Mouse (Mus musculus) left cerebral cortex, postnatal 4 days (tissue): ENCODE data around the gene Pts. TPM values are rescaled to one million over a fixed set of nuclear protein-coding genes. Genes with fewer than 3 reads are reported as not detected.

Experiments
- DNase-seq: peaks from one replicate; pipeline ENCODE4 v3.0.0-alpha.2; 2022
- intact Hi-C: fragments of 180-260 bp; cut with DNase I; formaldehyde crosslinking; loops from one replicate; pipeline ENCODE4 v1.15.1; 2025
- total RNA-seq, 2 experiments: library from RNA; stranded (reverse); gene quantifications; 2 replicates each; pipeline ENCODE4 v1.2.3; 2021

Gene Pts
- total RNA-seq, 2 experiments from 2014 or later, result 40.7 to 42.0 TPM

DNA sequence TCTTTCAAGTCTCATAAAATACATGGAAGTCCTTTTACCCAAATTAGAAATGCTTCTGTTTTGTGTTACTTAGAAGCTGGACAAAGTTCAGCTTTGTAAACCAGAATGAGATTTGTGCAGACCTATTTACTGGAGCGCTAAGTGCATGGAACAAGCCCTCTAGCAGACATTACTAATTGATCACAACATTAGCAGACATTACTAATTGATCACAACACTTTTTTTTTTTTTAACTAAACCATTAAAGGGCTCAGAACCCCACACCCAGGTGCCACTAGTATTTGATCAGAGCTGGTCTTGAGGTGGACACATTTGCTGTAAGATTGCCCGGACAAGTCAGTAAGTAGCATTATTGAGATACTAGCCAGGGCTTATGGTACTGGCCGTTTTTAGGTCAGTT, 5.3 kb upstream of the Pts start:
- intact Hi-C loops, result no loop called here

DNA sequence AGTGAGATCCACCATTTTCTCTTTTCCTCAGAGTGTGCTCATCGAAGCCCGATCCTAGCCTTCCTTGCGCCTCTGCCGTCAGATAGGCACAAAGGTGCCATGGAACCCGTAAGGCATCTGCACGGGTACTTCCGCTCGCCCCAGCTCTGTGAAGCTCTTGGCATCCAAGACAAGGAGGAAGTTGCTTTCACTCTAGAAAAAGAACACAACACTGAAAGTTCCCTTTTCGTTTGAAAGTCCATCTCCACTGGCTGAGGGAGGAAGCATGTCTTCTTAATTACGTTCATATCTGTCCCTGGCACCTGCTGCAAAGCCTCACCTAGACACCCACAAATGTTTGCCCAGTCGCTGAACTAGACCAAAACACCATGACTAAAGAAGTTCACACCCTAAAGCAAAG, 4.8 kb upstream of the Pts start:
- no peak for DNase-seq
- intact Hi-C loops, result no loop called here

More for the DNA sequence above, 5.3 kb upstream of the Pts start:
- no peak for DNase-seq

- intact Hi-C loops, result loop anchor here (2.0 kb wide), 1 partner anchor 1038 kb away; no protein-coding TSS in a partner anchor
- DNase-seq, result peak; percentile 19
These were observed 2.4 kb upstream of the Pts start for GRCm38 (mm10) chr9:50530890-50531289.

- no peak for DNase-seq
- intact Hi-C loops, result loop anchor here (2.0 to 5.0 kb wide), 2 partner anchors 66 to 83 kb away; no protein-coding TSS in a partner anchor
These were observed 664 bp downstream of the Pts start for GRCm38 (mm10) chr9:50527860-50528259.

- intact Hi-C loops, result loop anchor here (5.0 kb wide), 1 partner anchor 63 kb away; no protein-coding TSS in a partner anchor
- DNase-seq, result no peak
These were observed 2.9 kb downstream of the Pts start for GRCm38 (mm10) chr9:50525585-50525984.

GRCm38 (mm10) chr9:50524936-50525335, 3.6 kb downstream of the Pts start:
- DNase-seq, result no peak
- intact Hi-C loops, result loop anchor here (5.0 kb wide), 1 partner anchor 63 kb away; no protein-coding TSS in a partner anchor

DNA sequence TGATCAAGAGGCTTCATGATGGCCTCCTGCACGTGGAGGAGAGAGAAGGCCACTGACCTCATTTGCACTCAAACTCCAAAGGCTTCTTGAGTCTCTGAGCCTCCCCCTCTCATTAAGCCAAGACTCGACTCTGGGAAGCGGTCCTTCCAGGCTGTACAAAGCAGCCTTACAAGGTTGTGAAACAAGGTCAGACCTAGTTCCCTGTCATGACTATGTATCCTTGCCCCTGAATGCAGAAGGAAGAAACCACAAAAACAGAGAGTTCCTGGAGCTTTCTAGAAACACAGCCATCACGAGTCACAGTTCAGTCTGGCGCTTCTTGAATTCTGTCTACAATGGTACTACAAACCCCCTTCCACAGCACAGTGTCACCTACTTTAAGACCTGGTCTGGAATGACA, 6.0 kb downstream of the Pts start:
- no peak for DNase-seq
- intact Hi-C loops, result no loop called here

DNA sequence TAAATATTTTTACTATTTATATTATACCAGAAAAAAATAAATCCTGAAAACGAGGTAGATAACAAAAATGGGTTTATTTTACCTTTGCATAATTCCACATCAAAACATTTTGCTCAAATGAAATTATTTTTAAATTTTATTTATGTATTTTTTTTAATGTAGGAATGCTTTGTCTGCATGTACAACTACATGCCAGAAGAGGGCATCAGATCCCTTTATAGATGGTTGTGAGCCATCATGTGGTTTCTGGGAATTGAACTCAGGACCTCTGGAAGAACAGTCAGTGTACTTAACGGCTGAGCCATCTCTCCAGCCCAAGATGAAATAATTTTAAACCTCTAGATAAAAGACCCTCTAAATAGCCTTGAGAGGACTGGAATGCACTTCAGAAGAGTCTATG, 7.0 kb downstream of the Pts start:
- intact Hi-C loops, result no loop called here
- DNase-seq, result no peak

DNA sequence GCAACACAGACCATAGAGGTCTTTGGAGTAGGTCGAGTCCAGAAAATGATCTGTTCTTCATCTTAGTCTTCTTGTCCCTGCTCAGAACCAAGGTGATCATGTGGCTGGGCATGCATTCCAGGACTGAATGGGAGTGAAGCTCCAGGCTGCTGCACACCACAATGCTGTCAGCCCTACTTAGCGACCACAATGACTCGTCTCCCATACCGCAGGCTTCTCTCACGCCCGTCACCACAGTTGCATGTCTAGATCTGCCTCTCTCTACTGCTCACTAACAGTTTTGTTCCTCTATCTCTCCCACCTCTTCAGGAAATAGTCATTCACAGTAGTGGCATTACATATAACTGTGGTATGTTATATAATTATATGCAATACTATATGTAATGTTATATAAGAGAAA, 7.8 kb downstream of the Pts start:
- intact Hi-C loops, result no loop called here
- no peak for DNase-seq

DNA sequence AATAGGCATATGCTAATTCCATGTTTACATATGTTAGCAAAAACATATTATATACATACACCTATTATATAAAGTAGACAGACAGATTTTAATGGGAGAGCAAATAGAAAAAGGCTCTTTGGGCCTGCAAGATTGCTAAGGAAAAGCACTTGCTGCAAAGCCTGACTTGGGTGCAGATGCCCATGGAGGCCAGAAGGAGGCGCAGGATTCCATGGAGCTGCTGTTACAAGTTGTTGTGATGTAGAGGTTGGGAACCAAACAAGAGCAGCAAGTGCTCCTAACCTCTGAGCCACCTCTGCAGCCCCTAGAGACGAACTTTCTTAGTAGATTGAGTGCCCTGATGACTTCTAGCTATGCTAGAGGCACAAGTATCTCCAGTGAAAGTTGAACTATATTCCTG, 9.7 kb downstream of the Pts start:
- intact Hi-C loops, result no loop called here
- no peak for DNase-seq

GRCm38 (mm10) chr9:50515462-50515861, 13.1 kb downstream of the Pts start:
- no peak for DNase-seq
- intact Hi-C loops, result no loop called here

DNA sequence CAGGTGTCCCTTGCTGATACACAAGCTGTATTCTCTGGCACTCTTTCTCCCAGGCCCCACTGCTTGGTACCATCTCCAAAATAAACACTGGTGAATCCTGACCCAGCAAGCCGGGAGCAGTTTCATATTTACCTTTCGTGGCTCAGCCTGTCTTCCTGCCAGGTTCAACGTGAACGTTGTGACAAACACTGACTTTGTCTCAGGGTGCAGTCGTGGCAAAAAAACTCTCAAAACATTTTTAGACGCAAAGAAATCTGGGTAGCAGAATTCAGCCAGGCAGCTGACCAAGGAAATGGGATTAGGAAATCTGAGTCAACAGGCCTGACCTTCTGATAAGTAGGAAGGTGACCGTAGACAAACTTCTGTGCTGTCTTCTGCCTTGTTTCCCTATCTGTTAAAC, 21.0 kb downstream of the Pts start:
- intact Hi-C loops, result no loop called here
- DNase-seq, result no peak

GRCm38 (mm10) chr9:50505405-50505804, 23.1 kb downstream of the Pts start:
- DNase-seq, result no peak
- intact Hi-C loops, result no loop called here

DNA sequence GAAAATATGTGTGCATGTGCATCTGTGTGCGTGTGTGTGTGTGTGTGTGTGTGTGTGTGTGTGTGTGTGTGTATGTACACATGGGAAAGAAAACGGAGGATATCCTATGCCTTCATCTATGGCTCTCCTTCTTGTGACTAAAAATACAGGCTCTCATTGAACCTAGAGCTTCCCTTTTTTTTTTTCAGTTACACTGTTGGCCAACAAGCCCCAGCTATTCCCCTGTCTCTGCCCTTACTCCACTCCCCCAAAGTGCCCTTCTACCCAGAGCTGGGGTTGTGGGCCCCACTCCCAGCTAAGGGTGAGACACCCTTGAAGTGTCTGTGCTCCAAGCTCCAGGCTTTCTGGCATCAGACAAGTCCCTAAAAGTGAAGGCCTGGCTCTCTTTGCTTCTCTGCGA, 25.6 kb downstream of the Pts start:
- intact Hi-C loops, result no loop called here
- no peak for DNase-seq

DNA sequence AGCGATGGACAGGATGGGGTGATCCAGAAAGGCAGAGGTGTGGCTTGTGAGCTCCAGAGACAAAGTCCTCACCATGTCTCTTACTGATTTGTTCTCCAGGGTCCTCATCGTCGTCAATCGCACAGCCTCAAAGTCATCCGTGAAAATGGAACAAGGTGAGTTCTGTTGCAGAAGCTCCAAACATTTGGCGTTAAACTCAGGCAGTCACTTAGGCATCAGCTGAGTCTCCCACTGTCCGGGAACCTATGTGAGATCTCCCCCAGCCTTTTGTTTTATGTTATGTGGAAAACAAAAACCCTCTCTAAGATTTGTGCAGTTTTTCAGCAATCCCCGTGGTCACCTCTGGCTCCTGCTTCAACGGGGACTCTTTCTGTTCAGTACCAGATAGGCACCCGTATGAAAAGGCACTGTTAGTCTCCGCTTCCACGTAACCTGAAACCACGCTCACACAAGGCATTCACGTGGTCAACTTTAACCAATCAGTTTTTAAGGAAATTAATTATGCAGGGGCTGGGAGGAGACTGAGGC, 27.5 kb downstream of the Pts start:
- intact Hi-C loops, result no loop called here
- no peak for DNase-seq

DNA sequence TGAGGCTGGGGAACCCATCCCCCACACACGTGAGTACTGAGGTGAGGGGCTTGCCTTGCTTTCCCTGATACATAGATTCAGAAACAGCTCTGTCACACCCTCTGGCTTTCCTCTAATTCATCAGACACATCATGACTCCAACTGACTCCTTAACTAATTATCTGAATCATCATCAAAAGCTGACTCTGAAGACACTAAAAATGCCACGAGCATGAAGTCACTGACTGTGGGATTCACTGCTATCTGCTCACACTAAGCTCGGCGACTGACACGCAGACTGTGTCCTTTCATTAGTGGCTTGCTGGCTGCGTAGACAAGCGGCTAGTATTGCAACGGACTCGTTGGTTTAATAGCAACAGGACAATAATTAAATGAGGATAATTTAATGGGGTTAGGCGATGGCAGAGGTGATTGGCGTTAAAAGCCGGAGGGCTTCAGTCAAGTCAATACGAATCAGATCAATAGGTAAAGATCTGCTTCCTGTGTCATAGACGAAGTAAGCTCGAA, 28.0 kb downstream of the Pts start:
- DNase-seq, result no peak
- intact Hi-C loops, result no loop called here

DNA sequence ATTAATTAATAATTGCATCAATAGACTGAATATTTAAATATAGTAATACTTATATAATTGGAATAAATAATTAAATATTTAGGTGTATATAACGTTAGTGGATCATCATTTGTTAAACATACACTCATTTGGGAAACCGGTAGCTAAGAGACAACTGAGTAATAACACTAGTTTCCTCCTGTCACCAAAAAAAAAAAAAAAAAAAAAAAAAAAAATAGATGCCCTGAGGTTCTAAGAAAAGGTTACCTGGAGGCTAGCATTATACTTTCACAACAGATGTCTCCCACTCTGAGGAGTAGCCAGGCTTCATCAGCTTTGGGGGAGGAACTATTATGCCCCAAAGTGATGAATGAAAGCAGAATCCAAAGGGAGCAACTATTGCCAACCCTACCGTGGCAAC, 28.7 kb downstream of the Pts start:
- intact Hi-C loops, result no loop called here
- no peak for DNase-seq

DNA sequence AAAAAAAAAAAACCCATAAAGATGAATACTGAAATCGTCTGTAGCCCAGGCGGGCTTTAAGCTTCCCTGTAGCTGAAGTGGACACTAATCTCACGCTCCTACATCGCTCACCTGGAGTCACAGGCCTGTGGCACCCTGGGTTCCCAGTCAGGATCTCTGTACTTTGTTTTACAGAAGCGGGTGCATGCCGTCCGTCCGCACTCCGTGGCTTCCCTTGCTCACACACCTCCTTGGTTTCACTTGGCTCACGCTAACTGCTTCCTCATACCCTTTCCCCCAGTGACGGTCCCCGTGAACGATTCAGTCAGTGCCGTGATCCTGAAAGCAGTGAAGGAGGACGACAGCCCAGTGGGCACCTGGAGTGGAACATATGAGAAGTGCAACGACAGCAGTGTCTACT, 29.7 kb downstream of the Pts start:
- no peak for DNase-seq
- intact Hi-C loops, result no loop called here

- DNase-seq, result no peak
- intact Hi-C loops, result no loop called here
These were observed 31.0 kb downstream of the Pts start for GRCm38 (mm10) chr9:50497536-50497935.

DNA sequence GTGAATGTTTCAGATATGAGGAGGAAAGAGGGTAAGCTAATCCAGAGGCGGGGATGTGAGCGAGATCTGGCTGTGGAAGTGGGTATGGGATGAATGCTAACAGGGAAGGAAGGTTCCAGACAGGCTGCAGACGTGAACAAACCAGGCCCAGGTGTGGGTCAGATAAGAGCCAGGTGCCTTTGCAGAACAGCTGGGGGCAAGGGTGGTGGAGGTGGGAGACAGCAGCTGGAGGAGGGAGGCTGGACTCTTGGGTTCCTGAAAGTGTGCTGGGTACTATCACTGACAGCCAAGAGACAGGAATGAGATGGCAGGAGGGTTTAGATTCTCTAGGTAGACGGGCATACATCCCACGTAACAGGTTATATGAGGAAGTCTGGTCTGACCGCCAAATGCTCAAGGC, 31.4 kb downstream of the Pts start:
- no peak for DNase-seq
- intact Hi-C loops, result no loop called here

- intact Hi-C loops, result no loop called here
- no peak for DNase-seq
These were observed 32.0 kb downstream of the Pts start for GRCm38 (mm10) chr9:50496546-50496945.

GRCm38 (mm10) chr9:50496151-50496505, 32.4 kb downstream of the Pts start:
- intact Hi-C loops, result no loop called here
- DNase-seq, result no peak
